Mouse (Mus musculus): ENCODE results near the gene Pde5a. TPM values are rescaled to one million over a fixed set of nuclear protein-coding genes. Genes with fewer than 3 reads are reported as not detected.

The Pde5a gene
- total RNA-seq, 4 experiments from 2014 or later: 10.3 to 17.1 (median 12.9) TPM

- no peak for DNase-seq (ENCODE audit: low spot score in 2 of 2)
Observed at GRCm38 (mm10) chr3:122763768-122764167, 35.0 kb downstream of the Pde5a start.

GRCm38 (mm10) chr3:122766930-122767329 is 38.2 kb downstream of the Pde5a start:
- no peak for DNase-seq (ENCODE audit: low spot score in 2 of 2)

GRCm38 (mm10) chr3:122767841-122768240 is 39.1 kb downstream of the Pde5a start:
- no peak for DNase-seq (ENCODE audit: low spot score in 2 of 2)

GRCm38 (mm10) chr3:122781417-122781816 is 52.7 kb downstream of the Pde5a start:
- no peak for DNase-seq (ENCODE audit: low spot score in 2 of 2)

GRCm38 (mm10) chr3:122784245-122784644 is 55.5 kb downstream of the Pde5a start:
- DNase-seq (ENCODE audit: low spot score in 2 of 2): no peak

- DNase-seq (ENCODE audit: low spot score in 2 of 2): peak; percentile 38 to 64
Observed at GRCm38 (mm10) chr3:122788314-122788713, 59.6 kb downstream of the Pde5a start.

GRCm38 (mm10) chr3:122789544-122789943 is 60.8 kb downstream of the Pde5a start:
- DNase-seq (ENCODE audit: low spot score in 2 of 2): no peak

- no peak for DNase-seq (ENCODE audit: low spot score in 2 of 2)
Observed at GRCm38 (mm10) chr3:122800050-122800449, 71.3 kb downstream of the Pde5a start.

GRCm38 (mm10) chr3:122800553-122801435 is 72.0 kb downstream of the Pde5a start:
- no peak for DNase-seq (ENCODE audit: low spot score in 2 of 2)

- DNase-seq (ENCODE audit: low spot score in 2 of 2): no peak
Observed at GRCm38 (mm10) chr3:122801436-122802221, 72.9 kb downstream of the Pde5a start.

GRCm38 (mm10) chr3:122807313-122807712 is 78.6 kb downstream of the Pde5a start:
- DNase-seq (ENCODE audit: low spot score in 2 of 2): peak; percentile 32 to 40

- no peak for DNase-seq (ENCODE audit: low spot score in 2 of 2)
Observed at GRCm38 (mm10) chr3:122810090-122810863, 81.5 kb downstream of the Pde5a start.

- no peak for DNase-seq (ENCODE audit: low spot score in 2 of 2)
Observed at GRCm38 (mm10) chr3:122810986-122811385, 82.2 kb downstream of the Pde5a start.

GRCm38 (mm10) chr3:122814531-122814930 is 85.8 kb downstream of the Pde5a start:
- DNase-seq (ENCODE audit: low spot score in 2 of 2): peak; percentile 36 to 37

- no peak for DNase-seq (ENCODE audit: low spot score in 2 of 2)
Observed at GRCm38 (mm10) chr3:122818282-122818681, 89.5 kb downstream of the Pde5a start.

GRCm38 (mm10) chr3:122820700-122821099 is 92.0 kb downstream of the Pde5a start:
- no peak for DNase-seq (ENCODE audit: low spot score in 2 of 2)

GRCm38 (mm10) chr3:122828270-122829058 is 99.7 kb downstream of the Pde5a start:
- no peak for DNase-seq (ENCODE audit: low spot score in 2 of 2)

GRCm38 (mm10) chr3:122834519-122834918 is 105.8 kb downstream of the Pde5a start:
- DNase-seq (ENCODE audit: low spot score in 2 of 2): no peak

- no peak for DNase-seq (ENCODE audit: low spot score in 2 of 2)
Observed at GRCm38 (mm10) chr3:122835097-122835850, 106.5 kb downstream of the Pde5a start.

- no peak for DNase-seq (ENCODE audit: low spot score in 2 of 2)
Observed at GRCm38 (mm10) chr3:122837639-122838038, 108.9 kb downstream of the Pde5a start.
